Mouse (Mus musculus): ENCODE results near the gene Tmem9b. TPM values are rescaled to one million over a fixed set of nuclear protein-coding genes. Genes with fewer than 3 reads are reported as not detected.

The Tmem9b gene
- total RNA-seq, 1 experiment from 2014 or later, result 41.5 TPM

DNA sequence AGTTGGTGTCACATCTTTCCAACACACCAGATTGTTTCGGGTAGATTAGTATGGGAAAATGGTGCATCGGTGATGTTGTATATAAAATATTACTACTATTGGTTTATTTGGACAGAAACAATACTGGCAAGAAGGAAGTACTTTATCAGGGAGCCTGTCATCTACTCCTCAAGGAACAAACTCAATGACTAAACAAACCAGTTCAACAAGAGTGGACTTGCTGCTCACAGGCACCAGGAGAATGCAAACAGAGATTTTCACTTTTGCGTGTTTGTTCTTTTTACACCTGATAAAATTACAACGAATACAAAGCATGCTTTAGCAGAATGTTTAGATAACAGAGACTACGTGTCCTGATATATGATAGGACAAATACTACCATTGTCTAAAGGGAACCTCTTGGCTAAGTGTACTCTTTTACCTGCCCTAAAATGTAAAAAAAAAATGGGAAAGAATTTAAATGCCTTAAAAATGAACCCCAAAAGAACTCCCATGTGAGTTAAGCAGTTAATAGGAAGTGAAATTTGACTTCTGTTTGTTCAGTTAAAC lies 12.8 kb downstream of the Tmem9b start:
- no peak for DNase-seq

DNA sequence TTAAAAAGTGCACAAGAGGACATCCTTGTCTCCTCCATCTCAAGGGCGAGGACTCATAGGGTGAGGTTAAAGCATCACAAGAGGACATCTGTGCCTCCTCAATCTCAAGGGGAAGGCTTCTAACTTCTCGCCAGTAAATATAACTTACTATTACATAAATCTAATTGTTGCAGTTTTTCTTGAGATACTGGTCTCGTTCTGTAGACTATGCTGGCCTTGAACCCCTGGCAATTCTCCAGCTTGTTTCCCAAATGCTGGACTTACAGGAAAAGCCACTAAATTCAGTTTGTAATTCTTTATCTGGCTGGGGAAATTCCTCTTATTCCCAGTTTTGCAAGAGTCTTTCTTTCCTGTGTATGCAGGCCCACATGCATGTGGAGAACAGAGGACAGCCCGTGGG lies 17.9 kb downstream of the Tmem9b start:
- peak; percentile 39 for DNase-seq

DNA sequence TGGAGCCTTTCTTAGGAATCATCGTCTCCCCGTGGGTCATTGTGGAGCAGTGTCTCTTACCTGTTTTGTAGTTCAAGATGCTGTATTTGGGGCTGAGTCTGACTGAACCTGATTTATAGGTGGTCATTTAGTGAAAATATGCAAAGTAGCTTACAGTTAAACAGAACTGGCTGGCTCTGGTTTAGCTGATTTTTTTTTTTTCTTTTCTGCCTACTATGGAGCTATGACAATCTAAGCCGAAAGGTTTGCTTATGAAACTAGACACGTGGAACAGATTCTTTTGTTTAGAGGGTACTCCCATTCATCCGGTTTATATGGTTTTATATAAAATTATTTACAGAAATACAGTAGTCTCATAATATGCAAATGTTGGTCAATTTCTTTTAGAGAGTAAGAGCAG lies 21.0 kb downstream of the Tmem9b start, which contains the start of gene Ascl3:
TSS of gene Ascl3 (minus strand) at position 101 of the 400 bp plus-strand sequence.
- DNase-seq, result no peak

DNA sequence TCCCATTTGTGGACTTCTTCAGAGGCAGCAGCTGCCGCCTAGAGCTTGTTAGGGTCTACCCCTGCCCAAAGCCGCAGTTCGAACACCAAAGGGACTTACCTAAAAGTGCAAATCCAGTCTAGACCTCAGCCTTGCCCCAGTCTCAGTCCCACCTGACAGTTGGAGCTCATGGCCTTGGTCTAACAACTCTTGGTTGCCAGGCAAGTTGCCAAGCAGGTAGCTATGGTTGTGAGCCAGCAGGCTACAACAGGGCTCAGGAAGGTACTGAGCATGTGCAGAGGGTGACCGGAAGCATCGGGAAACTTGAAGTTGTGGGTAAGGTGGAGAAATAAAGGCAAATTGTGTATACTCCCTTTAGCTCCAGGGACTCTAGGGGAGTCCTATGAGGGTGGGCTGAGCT lies 29.0 kb downstream of the Tmem9b start, which contains the start of gene BC051019:
TSS of gene BC051019 (minus strand) at position 154 of the 400 bp plus-strand sequence.
- no peak for DNase-seq

DNA sequence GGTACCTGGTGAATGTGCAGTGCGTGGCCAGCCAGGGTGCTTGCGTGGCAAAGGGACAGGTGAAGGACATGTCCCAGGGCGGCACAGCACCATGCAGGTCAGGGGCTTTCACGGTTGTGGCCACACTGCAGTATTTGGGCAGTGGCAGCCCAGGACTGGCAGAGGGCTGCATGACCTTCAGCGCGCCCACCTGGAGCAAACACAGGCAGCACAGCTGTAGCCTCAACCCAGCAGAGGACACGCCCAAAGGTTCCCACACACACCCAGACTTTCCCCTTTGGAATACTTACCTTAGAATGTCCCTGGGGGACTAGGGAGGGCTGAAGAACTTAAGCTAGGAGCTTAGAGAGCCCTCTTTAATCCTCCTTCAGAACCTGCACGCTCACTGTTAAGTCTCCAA lies 29.6 kb downstream of the Tmem9b start:
- no peak for DNase-seq

DNA sequence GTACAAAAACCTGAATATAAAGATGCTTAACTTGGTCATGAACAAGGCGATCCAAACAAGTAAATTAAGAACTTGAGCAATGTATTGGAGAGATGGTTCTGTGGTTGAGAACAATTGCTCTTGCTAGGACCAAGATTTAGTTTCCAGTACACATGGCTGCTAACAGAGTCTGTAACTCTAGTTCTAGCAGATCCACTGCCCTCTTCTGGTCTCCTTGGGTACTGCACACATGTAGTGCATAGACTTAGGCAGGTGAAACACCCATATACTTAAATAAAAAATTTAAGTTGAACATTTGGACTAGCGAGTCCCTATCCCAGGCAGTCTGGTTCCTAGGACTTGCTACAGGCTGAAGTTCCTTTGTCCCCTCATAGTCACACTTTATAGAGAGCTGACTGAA lies 30.1 kb downstream of the Tmem9b start:
- DNase-seq, result no peak

DNA sequence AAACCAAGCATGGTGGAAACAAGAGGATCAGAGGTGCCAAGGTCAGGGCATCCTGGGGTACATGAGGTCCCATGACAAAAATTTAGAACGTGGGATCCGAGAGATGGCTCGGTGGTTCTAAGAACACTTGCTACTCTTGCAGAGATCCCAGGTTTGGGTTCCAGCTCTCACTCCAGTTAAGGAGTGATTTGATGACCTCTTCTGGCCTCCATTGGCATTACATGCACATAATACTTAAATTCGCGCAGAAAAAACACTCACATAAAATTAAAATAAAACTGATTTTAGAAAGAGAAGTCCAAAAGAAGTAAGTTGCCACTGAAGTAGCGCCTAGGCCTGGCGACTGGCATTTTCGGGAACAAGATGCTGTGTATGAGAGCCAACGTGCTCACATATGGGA lies 33.4 kb downstream of the Tmem9b start:
- no peak for DNase-seq

DNA sequence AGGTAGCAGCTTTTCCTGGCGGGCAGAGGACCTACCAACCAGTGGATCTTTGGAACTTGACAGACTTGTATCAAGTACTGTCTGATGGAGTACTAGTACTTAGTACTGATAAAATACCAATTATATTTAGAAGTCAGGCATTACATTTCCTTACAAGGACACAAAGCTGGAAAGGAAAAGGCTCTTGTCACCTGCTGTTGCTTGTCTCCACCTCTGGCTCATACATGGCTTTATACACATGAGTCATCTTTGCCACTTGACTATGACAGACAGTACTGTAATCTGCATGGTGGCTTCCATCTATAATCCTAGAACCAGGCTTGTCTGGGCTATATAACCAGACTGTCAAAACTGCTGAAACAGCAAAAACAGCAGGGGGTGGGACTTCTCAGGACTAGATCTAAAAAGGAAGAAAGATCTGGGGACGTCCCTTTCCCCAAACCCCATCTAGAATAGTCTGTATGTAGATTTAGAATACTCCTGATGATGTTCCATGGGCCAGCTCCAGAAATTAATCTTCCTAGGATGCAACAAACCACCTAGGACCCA lies 39.2 kb downstream of the Tmem9b start:
- no peak for DNase-seq

DNA sequence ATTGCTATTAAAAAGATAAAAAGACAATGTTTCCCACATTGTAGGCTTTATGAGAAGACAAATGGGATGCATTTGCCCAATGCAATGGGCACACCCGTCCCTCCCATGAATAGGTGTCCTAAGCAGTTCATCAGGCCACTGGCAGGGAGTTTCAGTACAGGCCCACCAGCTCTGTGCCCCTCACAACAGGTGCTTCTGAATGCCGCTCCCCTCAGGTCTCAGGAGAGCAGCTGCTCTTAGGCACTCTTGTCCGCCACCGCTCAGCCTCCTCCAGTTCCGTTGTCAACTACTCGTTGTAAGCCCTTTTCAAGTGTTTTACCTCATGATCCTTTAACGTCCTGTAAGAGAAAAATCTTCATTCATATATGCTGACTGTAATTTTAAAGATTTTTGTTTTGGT lies 40.5 kb downstream of the Tmem9b start:
- no peak for DNase-seq

DNA sequence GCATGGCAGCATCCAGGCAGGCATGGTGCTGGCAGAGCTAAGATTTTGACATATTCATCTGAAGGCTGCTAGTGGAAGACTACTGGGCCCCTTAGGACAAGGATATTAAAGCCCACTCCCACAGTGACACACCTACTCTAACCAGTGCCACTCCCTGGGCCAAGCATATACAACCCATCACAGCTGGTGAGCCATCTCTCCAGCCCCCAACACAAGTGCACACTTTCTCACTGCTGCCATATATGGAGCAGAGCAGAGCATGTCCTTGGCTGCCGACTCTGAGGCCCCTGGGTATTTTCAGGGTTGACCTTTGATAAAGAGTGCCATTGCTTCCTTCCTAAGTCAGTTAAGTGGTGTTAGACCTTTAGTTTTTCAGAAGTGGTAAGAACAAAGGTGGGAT lies 42.6 kb downstream of the Tmem9b start:
- no peak for DNase-seq

DNA sequence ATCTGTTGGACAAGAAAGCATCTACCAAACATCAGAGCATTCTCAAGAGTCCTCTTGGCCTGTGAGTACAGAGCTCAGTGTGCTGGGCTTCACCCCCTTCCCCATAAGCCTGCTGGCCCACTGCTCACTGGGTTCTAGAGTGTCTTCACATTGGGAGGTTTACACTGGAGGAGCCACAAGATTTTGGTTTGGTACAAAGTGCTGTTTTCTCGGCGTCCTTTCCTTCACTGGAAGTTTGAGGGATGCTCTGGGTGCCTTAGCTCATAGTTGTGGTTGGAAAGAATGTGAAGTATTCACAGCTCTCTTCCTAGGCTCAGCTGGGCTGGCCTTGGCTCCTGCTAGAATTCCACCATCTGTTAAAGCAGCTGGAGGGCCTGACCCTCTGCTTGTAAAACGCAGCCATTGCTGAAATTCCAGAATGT lies 43.7 kb downstream of the Tmem9b start:
- no peak for DNase-seq

DNA sequence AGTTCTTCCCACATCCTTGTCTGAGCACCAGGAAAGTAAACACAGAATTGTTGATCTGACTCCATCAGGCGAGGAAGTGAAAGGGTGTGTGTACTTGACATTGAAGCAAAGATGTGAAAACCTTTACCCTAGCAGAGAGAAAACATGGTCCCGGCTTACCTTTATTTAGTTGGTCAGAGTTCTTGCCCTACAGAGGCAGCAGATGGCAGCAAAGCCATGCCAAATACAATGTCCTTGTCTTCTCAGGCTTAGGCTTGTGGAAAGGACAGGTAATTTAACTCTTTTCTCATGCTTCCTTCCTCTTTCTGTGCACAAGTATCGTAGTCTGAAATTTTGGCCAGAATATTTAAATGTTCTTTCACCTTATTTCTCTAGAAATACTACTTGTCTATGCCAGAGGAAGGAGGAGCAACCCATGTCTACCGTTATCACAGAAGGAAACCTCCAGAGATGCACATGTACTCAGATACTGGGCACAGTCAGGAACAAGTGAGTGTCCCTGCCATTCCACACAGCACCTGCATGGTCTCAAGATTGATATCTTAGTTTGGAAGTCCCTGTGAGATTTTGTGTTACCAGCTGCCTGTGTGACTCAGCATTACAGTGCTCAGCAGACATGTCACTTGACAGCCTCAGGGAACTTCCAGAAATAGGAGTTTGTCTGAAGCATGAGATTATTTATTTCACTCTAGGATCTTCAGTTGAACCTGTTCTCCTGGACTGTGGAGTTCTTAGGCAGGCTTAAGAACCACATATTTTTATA lies 45.5 kb downstream of the Tmem9b start:
- no peak for DNase-seq

DNA sequence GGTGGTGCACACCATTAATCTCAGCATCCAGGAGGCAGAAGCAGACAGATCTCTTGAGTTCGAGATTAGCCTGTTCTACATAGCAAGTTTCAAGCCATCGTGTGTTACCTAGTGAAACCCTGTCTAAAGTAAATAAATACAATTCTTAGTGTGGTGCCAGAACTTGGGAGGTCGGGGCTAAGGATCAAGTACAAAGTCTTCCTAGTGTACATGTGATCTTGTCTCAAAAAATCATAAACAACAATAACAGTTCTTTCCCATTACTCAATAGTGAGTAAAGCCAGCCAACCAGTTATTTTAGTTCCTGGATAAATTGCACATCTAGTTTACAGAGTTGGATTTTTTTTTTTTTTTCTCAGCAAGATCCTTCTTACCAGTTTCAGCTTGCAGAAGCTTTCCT lies 48.2 kb downstream of the Tmem9b start:
- no peak for DNase-seq

DNA sequence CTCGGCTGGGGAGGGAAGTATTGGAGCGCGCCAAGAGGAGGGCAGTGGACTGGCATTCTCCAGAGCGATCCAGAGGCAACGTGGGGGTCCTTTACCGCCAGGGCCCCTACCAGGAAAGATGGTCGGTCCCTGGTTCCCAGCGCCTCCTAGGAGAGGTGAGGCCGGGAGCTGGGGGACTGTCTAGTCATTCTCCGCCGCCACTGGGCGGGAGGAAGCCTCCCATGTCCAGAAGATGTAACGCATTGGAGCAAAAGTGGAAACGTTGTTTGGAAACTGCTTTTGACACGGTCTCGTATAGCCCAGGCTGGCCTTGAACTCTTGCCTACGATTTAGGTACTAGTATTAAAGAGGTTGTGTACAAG lies 48.7 kb downstream of the Tmem9b start:
- no peak for DNase-seq

DNA sequence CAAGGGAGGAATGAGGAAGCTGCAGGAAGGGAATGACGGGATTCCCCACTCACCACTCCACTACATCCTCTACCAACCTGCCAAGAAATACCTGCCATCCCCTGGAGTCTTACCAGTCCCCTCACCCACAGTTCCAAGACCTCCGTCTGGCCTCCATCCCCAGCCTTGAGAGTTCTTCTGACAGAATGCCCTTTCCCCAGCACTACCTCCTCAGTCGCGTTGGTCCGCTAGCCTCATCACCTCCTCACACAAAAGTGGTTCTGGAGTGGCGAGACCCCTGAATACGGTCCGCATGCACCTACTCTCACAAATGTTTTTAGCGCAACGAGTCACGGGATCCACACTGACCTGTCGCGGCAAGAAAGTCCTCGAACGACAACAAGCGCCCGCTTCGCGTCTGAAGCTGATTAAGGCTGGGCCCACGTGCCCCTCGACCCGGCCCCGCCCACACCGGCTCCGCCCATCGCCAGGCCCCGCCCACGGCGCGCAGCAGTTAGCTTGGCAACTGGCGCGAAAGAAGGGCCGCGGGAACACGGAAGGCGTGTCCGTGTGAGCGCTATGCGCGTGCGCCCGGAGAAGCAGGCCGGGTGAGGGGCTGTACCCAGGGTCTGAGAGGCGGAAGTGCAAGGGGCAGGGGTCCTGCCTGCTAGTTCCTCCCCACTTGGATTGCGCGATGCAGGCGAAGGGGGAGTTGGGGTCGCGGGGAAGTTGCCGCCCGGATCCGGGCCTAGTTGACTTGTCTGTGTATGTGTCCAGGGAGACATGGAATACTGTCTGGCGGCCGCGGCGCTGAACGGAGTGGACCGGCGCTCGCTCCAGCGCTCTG lies 49.3 kb downstream of the Tmem9b start, which contains the start of the genes St5 and Akip1:
TSS of gene St5 (minus strand) at position 416 of the 826 bp plus-strand sequence.
TSS of gene Akip1 (plus strand) at position 501 of the 826 bp plus-strand sequence.
- peak; percentile 99 for DNase-seq

DNA sequence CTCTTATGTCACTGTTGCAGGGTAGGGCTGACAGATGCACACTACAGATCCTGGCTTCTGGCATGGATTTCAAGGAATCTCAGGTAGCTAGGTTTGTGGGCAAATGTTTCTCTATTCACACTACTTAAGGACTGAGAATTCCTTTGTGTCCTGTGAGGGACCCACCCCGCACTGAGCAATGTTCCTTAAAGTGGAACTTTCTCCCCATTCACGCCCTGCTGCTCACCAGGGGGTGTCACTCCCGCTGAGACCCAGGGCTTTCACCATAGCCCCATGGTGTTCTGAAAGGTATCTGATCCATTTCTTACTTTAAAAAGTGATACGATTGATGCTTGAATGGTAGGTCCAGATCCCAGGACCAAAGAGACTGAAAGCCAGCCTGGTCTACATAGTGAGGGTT lies 50.0 kb downstream of the Tmem9b start:
- DNase-seq, result no peak

DNA sequence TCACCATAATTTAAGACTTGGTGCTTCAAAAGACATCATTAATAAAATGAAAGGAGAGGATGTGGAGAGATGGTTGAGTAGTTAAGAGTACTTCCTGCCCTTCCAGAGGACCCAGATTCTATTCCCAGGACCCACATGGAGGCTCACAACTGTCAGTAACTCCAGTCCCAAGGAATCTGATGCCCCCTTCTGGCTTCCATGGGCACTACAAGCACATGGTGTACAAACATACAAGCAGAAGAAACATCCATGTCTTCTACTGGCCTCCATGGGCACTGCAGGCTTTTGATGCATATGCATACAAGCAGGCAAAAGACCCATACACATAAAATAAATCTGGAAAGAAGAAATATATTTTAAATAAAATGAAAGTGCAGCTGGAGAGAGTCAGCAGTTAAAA lies 52.5 kb downstream of the Tmem9b start:
- no peak for DNase-seq

DNA sequence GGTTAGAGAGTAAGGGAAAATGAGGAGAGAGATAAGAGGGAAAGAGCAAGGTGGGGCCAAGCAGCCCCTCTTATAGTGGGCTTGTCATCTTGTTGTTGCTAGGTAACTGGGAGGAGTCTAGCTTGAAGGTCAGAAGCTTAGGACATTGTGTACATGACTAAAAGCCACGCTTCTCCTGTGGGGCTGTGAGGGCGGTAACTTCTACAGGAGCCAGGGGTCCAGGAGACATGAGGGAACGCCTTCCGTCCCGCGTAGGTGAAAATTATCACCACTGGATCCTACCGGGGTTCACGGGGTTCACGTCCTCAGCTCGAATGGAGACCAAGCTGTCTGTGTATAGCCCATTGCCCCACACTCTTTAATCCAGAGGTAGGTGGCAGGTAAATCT lies 57.3 kb downstream of the Tmem9b start:
- no peak for DNase-seq

DNA sequence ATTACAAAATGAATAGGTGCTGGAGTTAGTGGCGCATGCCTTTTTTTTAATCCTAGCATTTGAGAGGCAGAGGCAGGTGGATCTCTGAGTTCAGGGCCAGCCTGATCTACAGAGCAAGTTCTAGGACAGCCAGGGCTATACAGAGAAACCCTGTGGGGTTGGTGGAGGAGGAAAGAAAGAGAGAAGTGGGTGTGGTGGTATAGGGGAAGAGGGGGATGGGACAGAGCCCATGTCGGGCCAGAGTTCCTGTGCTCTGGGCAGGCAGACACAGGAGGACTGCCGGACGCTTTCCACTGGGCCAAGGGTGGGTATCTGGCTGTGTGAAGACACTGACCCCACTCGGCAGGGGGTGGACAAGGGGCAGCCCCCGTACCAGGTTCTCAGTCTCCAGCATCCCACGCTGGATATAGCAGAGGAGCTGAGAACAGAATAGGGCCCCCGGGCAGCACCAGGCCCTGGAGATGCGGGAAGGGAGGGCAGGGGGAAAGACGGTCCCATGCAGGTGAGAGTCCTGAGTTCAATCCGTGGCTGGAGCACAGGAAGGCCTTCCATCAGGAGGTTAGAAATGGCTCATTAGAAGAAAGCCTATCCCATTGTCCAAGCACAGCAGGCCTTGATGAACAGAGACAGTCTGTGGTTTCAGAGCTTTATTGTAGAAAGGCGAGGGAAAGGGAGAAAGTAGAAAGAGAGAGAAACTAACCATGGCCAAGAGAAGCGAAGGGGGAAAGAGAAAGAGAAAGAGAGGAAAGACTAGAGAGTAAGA lies 57.9 kb downstream of the Tmem9b start:
- no peak for DNase-seq

DNA sequence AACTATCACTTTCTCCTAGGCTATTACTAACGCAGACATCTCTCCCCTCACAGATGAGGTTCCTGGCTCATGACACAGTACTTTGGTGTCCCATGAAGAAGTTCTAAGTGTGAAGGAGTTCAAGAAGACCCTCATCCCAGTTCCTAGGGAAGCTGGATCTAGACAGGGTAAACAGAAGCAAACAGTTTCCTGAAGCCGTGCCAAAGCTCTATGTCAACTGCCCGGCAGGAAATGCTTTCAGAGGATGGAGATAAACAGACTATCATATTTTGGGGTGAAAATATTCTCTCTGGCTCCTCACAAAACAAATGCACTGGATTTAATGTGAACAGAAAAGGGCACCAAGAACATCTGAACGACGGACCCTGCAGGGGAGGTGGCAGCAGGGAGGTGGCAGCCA lies 61.7 kb downstream of the Tmem9b start:
- no peak for DNase-seq

DNA sequence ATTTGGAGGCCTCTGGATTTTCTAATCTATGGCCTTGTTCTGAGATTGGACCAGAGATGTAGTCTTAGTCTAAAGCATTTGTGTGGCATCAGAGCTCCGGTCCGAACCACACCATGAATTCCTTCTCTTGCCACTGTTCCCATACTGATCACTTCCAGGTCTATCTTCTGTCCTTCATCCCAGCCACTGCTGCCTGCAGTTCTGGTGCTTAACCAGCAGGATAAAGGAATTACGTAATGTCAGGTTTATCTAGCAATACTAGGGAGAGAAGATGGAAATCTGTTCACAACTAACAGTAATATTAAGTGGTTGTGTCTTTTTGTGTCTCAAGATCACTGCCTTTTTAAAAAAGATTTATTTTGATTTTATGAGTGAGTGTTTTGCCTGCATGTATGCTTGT lies 62.6 kb downstream of the Tmem9b start:
- no peak for DNase-seq

DNA sequence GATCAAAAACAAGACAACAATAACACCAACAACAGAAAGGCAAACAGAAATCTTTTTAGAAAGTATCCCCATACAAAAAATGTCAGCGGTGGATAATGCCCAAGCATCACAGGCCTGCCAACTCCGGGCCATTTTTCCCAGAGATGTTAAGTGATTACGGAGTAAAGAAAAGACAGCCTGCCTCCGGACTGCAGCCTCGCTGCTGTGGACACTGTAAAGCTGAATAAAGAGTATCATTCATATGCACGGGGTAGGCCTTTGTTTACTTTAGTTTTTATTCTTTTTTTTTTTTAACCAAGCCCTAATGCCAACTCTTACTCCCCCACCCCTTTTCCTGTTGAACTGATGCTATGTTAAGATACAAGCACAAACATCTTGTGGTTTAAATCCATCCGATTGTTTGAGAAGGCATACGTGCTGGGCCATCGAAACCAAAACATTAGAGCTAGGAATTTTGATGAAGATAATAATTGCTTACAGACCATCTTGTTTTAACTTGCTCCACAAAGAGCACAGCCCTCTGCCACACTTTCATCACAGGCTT lies 66.0 kb downstream of the Tmem9b start:
- no peak for DNase-seq

All from adrenal gland, postnatal 25 days (tissue).